Mouse (Mus musculus): ENCODE measurements around the gene Cldnd1. TPM values are rescaled to one million over a fixed set of nuclear protein-coding genes. Genes with fewer than 3 reads are reported as not detected.

The Cldnd1 gene
- polyA plus RNA-seq, 2 experiments from 2014 or later: 201 to 243 TPM

- ATAC-seq: peak; percentile 42
These were observed 18.9 kb upstream of the Cldnd1 start for GRCm38 (mm10) chr16:58708601-58709475.

- ATAC-seq: no peak
These were observed 18.2 kb upstream of the Cldnd1 start for GRCm38 (mm10) chr16:58709536-58709935.

- ATAC-seq: peak; percentile 65
These were observed 15.5 kb upstream of the Cldnd1 start for GRCm38 (mm10) chr16:58712221-58712620.

- ATAC-seq: no peak
These were observed 14.6 kb upstream of the Cldnd1 start for GRCm38 (mm10) chr16:58713128-58713527.

GRCm38 (mm10) chr16:58715018-58715417, 12.7 kb upstream of the Cldnd1 start:
- no peak for ATAC-seq

GRCm38 (mm10) chr16:58718666-58719120, 9.0 kb upstream of the Cldnd1 start, which contains the start of gene Gpr15:
Gene Gpr15 (minus strand): TSS chr16:58719070.
- ATAC-seq: peak; percentile 36

GRCm38 (mm10) chr16:58722292-58722691, 5.4 kb upstream of the Cldnd1 start:
- ATAC-seq: peak; percentile 54

GRCm38 (mm10) chr16:58726680-58727476, 832 bp upstream of the Cldnd1 start:
- no peak for ATAC-seq

GRCm38 (mm10) chr16:58728176-58728671, 514 bp downstream of the Cldnd1 start:
- peak; percentile 30 for ATAC-seq

GRCm38 (mm10) chr16:58738205-58738604, 10.5 kb downstream of the Cldnd1 start:
- ATAC-seq: peak; percentile 38

GRCm38 (mm10) chr16:58738800-58739199, 11.1 kb downstream of the Cldnd1 start:
- ATAC-seq: no peak

- no peak for ATAC-seq
These were observed 13.0 kb downstream of the Cldnd1 start for GRCm38 (mm10) chr16:58740751-58741150.

GRCm38 (mm10) chr16:58746715-58747114, 19.0 kb downstream of the Cldnd1 start:
- ATAC-seq: no peak

- peak; percentile 90 for ATAC-seq
These were observed 23.6 kb downstream of the Cldnd1 start for GRCm38 (mm10) chr16:58751314-58751713.

- ATAC-seq: no peak
These were observed 28.5 kb downstream of the Cldnd1 start for GRCm38 (mm10) chr16:58756191-58756590.

GRCm38 (mm10) chr16:58763076-58763475, 35.4 kb downstream of the Cldnd1 start, which contains the start of gene Olfr172:
Gene Olfr172 (minus strand): TSS chr16:58763176.
- ATAC-seq: no peak

Other genes with a start within 250 kb of the Cldnd1 start
- 1 to 10 TPM; 5.7 to 9.5 TPM for gene St3gal6, start 203.7 kb upstream of the Cldnd1 start, polyA plus RNA-seq (2017; shearing (Covaris generic))
- not detected for gene Gm813, start 110.9 kb upstream of the Cldnd1 start, polyA plus RNA-seq (2017; shearing (Covaris generic))
- gene E330017A01Rik, start 89.2 kb upstream of the Cldnd1 start, polyA plus RNA-seq (2017; shearing (Covaris generic)): not detected
- 10 to 100 TPM; 48.3 to 55.6 TPM for gene Cpox, start 57.6 kb upstream of the Cldnd1 start, polyA plus RNA-seq (2017; shearing (Covaris generic))
- gene Gpr15, start 8.8 kb upstream of the Cldnd1 start, polyA plus RNA-seq (2017; shearing (Covaris generic)): 10 to 100 TPM; 35.4 to 55.3 TPM
- gene Olfr172, start 35.3 kb downstream of the Cldnd1 start, polyA plus RNA-seq (2017; shearing (Covaris generic)): under 1 TPM; 0.28 to 0.61 TPM
- 1 to 10 TPM in 1 of 2 experiments, under 1 TPM in 1; 0.87 to 5.7 TPM for gene Olfr173, start 72.4 kb downstream of the Cldnd1 start, polyA plus RNA-seq (2017; shearing (Covaris generic))
- gene Olfr175-ps1, start 98.9 kb downstream of the Cldnd1 start, polyA plus RNA-seq (2017; shearing (Covaris generic)): under 1 TPM in 1 of 2 experiments, not detected in 1; 0.27 TPM
- gene Olfr177, start 146.9 kb downstream of the Cldnd1 start, polyA plus RNA-seq (2017; shearing (Covaris generic)): not detected
- gene Olfr178, start 164.2 kb downstream of the Cldnd1 start, polyA plus RNA-seq (2017; shearing (Covaris generic)): not detected
- gene Olfr181, start 200.8 kb downstream of the Cldnd1 start, polyA plus RNA-seq (2017; shearing (Covaris generic)): under 1 TPM in 1 of 2 experiments, not detected in 1; 0.23 TPM
- gene Olfr180, start 201.5 kb downstream of the Cldnd1 start, polyA plus RNA-seq (2017; shearing (Covaris generic)): not detected

Data from CD4-positive, CD25-positive, alpha-beta regulatory T cell, adult 4 months (primary cell).